Mouse (Mus musculus): ENCODE results near the gene Relb.
A peak's percentile ranks its signal among the peaks of the same experiment; 100 is the strongest.

DNA sequence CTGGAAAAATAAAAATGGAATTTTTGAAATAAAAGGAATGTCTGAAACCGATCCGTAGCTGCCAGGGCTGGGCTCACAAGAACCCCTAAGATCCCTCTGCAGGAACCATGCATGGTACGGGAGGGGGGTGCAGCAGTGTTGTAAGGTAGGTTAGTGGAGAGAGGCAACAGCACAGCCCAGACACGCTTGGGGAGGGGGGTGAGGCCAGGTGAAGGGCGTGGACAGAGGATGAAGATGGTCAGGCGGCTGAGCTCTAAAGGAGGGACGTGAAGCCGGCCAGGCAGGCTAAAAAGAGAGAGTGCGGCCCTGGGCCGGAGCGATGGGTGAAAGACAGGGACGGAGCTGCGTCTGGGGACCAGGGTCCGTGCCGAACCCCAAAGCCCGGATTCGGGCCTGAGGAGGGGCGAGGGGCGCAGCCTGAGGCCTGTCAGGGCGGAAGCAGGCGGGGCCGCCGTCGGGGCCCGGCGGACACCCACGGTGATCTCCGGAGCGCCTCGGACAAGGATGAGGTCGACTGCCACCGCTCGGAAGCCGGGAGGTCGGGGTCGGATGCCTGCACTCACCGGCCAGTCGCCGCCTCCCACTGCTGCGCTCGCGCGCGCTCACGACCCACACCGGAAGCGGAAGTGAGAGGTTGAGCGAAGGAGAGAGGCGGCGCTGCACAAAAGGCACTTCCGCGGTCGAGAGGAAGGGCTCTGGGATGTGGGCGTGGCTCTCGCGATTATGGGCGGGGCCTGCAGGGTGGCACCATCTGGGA is 25.2 kb downstream of the Relb start, which contains the start of gene Clasrp:
- TF ChIP-seq CTCF (IDR thresholded peaks at IDR 0.05; ENCODE audit: borderline replicate concordance, control insufficient read depth, extremely low read depth, insufficient read depth, low read length, poor library complexity) (0 out of 2 replicates have a peak, but pooled peaks have one; percentile 41), POLR2A (IDR thresholded peaks at IDR 0.05; ENCODE audit: control insufficient read depth, extremely low read depth, insufficient read depth, low read length, poor library complexity) (peak; percentile 81)

Measured in thymus, adult 2 months (tissue).